Mouse (Mus musculus) frontal cortex, postnatal 36 days (tissue): ENCODE data around the gene Ptgdr2.

Experiments used
- DNase-seq, 2 experiments: peaks; one replicate each; pipeline ENCODE4 v3.0.0; 2022; ENCODE audit warnings: low spot score in 2 of 2

Ptgdr2 gene

DNA sequence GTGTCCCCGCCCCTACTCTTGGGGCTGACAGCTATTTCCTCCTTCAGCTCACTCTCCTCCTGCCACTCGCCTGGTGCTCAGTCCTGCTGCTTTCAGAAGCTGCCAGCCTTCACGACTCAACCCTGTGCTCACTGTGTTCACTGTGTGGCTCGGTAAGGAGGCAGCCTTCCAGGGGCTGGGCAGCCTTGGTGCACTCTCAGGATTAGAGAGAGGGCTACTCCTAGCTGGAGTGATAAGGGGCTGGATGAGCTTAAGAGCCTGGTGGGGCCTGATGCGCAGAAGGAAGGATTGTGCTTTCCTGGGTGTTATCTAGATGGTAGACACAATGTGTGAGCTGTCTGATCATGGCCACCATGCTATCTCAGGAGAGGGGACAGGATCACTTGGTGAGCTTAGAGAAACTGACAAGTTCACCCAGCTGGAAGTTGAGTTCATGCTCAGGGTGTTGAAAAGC, at the start of gene Ptgdr2:
TSS of gene Ptgdr2 (plus strand) at position 51 of the 454 bp plus-strand sequence.
- DNase-seq: no peak

DNA sequence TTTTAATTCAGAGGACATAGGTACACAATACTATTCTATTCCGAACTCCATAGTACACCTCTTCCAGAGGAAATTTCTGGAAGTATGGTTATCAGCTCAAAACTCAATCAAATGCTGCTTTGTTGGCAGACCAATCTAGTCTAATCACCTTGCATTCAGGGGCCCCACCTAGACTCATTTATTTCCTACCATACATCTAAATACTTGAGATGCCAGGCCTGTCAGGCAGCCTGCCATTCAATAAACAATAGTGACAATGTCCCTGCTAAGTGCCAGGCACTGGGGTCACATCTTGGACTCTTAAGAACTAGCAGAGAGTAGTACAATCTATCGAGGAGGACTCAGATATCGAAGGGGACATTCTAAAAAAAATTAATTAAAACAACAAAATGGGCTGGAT, 44.8 kb upstream of the Ptgdr2 start:
- no peak for DNase-seq

DNA sequence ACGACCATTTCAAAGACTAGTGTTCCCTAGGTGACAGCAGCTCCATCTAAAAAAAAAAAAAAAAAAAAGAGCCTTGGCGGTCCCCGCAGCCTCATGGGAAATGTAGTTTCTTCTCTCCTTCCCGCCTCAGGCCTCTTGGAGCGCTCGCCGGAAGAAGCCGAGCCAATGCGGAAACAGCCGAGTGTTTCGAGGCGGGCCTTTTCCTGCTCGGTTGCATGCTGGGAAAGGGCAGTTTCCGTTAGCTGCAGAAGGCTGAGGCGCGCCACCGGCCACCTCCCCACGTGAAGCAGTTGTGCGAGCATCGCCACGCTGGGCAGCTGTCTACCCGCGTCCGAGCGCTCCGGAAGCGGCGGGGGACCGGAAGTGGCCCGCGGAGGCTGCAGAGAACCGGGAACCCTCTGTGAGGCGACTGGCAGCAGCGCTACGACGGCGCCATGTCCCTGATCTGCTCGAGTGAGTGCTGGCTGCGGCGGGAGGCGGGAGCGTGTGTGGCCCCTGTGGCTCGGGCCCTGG, 41.9 kb upstream of the Ptgdr2 start, which contains the start of gene Prpf19:
TSS of gene Prpf19 (plus strand) at position 216 of the 513 bp plus-strand sequence.
- DNase-seq: peak; percentile 97 to 99

DNA sequence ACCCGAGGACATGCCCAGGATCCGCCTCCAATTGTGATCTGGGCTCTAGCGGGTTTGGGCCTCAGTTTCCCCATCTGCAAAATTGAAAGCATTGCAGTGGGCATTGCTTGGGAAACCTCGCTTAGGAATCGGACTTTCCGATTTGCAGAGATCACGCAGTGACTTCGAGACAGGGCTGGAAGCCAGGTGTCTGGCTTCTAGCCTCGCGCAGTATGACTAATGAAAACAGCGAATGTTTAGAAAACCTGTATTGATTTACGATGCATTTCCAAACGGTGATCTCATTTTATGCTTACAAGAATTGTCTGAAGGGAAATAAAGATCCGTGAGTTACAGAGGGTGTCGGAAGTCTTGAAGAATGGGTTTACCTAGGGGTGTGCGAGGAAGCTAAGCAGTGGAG, 41.3 kb upstream of the Ptgdr2 start:
- no peak for DNase-seq

DNA sequence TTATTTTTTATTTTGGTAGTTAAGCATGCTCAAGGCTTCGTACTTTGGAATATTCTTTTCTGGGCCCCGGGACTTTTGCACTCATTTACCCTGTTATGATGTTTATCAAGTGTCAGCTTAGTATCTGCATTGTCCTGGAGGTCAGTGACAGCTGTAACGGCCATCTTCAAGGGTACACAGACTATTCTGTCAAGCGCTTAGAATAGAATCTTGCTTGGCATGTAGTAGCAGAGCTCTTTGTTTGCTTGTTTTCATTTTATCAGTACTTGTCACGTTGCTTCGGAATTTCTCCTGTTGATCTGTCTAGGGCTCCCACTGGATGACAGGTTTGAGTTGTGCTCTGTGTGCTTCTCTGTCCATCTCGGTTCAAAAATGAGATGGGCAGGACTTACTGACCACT, 40.1 kb upstream of the Ptgdr2 start:
- no peak for DNase-seq

DNA sequence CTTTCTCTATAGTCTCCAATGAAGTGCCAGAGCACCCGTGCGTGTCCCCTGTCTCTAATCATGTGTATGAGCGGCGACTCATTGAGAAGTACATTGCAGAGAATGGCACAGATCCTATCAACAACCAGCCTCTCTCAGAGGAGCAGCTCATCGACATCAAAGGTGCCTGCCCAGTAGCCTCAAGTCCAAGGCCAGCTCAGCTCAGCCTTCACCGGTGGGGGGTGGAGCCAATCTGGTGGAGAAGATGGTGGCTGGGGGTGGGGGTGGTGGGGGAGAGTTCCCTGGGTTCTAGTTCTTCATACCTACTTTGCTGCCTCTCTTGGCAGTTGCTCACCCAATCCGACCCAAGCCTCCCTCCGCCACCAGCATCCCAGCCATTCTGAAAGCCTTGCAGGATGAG, 39.5 kb upstream of the Ptgdr2 start:
- no peak for DNase-seq

DNA sequence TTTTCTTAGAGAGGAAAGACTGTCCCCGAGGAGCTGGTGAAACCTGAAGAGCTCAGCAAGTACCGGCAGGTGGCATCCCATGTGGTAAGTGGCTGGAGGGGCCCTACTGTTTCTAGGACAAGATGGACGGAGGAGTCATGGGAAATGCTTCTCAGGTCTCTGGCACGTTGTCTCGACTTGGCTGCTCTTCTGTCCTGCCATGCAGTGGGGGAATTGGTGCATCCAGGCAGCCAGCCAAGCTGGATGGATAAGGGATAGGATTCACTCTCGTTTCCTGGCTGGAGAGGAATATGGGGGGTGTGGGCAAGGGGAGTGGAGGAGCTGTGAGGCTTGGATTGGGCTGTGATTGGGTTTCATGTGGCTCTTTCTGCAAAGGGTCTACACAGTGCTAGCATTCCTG, 36.6 kb upstream of the Ptgdr2 start:
- no peak for DNase-seq

DNA sequence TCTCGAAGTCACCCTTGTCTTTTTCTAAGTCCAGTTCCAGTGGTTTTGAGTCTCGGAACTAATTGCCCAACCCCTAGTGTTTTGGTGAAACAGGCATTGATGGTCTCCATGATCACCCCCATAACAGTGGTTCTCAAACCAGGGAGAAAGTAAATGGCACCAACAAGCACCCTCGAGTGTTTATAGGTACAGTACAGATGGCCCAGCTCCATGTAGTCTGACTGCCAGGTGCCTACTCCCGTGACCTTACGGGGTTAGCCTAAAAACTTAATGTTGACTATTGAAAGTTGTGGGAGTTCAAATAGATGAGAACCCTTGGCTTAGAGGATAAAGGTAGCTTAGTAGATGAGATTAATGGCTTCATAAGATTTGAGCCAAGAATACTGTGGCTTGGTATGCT, 35.9 kb upstream of the Ptgdr2 start:
- no peak for DNase-seq

DNA sequence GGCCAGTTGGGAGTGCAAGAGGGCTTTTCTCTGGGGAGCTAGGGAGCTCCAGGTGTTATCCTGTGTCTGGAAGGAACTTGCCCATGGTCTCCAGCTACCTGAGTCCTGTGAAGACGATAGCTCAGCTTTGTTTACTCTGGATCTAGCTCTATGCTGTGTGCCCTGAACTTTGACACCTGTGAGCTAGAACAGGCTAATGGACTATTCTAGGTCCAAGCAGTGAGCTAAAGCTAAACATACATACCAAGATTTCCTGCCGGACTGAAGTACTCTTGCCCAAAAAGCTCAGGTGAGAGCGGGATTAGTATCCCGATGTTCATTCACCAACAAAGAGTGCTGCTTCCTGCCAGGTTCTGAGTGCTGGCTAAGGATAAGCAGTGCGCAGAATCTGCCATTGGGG, 32.4 kb upstream of the Ptgdr2 start:
- DNase-seq: no peak

DNA sequence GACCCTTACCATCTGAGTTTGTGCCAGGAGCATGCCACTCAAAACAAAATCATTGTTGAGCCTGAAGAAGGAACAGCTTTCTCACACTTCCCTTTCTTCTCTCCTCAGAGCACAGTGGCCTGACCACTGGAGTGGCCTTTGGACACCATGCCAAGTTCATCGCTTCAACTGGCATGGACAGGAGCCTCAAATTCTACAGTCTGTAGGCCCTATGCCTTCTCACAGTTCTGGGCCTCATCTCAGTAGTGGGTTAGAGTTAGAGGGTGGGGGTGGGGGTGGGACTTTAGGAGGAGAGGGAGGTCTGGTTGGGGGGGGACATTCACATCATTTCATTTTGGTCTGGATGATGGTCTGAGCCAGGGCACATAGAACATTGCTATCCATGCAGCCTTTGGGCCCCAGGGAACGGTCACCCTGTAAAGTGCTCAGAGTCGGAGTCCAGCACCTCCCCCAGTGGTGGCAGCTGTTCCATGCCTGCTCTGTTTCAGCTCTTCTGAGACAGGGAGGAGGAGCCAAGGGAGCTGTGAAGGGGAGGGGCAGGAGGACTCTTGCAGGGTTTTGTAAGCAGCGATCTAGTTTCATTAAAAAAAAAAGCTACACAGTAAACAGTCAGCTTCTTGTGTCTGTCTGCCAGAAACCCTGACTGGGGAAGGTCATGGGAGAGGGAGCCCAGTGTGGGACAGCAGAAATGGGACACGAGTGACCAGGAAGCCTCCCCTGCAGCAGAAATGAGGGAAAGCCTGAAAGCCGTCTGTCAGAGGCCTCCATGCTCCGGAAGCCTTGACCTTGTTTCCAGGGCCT, 31.8 kb upstream of the Ptgdr2 start:
- DNase-seq: peak; percentile 49 to 76

DNA sequence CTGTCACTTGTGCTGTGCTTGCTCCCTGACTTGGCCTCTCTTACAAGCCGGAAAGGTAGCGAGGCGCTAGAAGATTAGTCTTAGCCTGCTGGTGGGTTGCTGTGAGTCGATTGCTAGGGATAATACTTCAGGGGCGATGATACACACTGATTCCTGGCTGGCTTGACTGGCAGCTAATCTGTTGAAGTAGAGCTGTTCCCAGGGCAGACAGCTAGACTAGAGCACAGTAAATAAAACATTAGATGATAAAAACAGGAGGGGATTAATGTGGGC, 31.3 kb upstream of the Ptgdr2 start:
- no peak for DNase-seq

DNA sequence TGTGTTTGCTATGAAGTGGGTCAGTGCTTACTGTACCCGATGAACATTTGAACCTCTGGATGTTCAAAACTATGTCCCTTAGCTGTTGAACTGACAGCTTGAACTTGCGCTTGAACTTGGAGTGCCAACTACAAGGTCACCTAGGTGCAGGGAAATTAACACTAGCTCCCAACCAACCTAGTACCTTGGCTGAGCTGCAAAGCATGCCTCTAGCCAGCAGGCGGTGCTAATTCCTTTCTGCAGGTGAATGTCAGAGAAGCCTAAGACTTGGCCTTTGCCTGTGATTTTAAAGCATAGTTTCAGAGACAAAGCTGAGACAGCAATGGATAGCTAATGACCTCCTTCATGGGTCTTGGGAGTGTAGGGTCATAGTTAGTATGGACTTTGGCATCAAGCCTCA, 29.1 kb upstream of the Ptgdr2 start:
- DNase-seq: peak; percentile 55 to 59

DNA sequence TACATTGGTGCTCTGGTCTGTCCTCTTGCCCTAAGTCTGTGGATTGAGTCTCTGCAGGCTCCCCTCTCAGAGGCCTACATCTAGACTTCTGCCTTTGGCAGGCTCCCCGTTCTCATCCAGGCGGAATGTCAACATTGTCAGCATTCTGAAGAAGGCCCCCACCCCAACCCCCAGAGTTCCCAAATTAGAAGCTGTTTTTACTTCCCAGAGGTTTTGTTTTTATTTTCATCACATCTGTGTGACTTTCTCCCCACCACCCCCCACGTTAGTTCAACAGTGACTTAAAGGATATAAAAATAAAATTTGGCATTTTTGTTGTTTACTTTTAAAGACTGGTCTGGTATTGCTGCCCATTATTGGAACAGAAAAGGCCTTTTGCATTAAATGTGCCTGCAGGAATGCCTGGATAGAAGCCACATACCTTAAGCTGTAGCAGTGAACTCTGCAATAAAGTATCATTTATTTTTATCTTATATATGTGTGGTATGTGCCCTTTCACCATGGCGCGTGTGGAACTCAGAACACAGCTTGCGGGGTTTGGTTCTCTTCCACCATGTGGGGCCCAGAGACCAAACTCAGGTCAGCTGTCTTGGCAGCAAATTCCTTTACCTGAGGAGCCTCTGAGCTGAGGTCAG, 27.8 kb upstream of the Ptgdr2 start:
- DNase-seq: no peak

DNA sequence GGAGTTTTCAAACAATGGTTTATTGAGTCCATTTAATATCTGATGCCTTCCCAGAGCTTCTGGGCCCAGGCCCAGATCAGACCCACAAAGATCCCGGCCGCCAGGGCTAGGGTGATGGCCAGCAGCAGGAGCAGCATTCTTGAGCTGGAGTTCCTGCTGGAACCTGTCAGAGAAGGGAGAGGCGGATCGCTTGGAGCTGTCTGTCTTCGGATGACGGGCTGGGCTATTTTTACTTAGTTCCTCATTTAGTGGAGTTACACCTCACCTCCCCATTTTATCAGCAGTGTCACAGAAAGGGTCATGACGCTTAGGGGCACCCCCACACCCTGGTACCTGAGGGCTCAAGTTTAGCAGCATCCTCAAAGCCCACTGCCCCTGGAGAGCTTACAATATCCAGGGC, 22.7 kb upstream of the Ptgdr2 start:
- no peak for DNase-seq

DNA sequence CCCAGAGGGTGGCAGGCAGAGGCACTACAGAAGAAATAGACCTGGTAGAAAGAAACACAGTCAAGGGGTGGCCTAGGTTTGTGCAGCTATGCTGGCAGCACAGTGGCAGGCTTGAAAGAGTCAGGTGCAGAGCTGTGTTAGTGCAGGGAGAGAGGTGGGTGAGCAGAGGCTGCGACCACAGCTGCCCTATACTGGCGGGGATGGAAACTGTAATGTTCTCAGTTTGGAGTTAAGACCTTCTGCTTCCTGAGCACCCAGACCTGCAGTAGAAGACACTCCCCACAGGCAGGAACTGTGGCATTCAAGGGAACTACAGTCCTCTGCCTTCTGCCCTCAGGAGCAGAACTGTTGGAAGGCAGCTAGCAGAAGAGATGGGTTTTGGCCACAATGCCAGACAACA, 22.1 kb upstream of the Ptgdr2 start:
- no peak for DNase-seq

DNA sequence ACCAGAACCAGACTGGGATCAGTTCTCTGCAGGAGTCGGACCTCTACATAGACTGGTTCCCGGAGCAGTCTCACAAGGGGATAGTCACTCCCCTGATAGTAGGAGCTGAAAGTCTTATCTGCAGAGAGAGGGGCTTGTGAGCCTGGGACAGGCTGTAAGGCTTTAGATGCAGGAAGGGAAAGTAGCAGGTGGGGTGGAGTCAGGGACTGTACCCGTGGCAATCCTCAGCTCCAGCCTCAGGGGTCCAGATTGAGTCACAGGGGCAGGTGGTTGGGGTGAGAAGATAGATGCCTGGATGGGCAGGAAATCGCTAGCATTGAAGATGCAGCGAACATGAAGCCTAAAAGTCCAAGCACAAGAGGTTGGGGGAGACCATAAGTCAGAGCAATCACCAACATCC, 20.5 kb upstream of the Ptgdr2 start:
- DNase-seq: no peak

DNA sequence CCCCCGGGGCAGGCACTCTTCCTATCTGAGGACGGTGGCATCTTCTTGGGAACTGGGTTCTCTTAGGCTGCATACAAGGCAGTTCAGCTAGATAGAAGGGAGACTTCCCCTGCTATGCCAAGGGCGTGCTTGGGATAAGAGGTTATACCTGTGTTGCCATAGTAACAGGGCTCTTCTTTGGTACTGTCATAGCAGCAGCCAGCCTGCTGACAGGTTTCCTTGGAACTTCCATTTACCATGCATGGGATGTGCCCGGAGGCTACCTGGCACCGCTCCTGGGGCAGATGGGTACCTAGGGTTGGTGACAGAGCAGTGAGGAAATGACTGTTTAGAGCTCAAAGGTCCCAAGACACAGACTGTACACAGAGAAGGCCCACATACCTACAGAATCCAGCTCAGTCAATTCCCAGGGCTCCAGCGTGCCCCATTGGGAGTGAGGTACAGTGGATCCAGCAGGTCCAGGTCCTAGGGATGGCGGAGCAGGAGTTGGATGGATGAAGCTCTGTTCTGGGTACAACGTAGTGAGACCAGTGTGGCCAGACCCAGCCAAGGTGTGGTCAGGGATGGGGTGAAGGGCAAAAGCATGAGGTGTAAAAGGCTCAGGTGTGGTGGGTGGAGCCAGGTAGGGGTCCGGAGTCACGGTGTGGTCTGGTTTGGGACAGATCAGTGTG, 18.5 kb upstream of the Ptgdr2 start:
- DNase-seq: no peak

DNA sequence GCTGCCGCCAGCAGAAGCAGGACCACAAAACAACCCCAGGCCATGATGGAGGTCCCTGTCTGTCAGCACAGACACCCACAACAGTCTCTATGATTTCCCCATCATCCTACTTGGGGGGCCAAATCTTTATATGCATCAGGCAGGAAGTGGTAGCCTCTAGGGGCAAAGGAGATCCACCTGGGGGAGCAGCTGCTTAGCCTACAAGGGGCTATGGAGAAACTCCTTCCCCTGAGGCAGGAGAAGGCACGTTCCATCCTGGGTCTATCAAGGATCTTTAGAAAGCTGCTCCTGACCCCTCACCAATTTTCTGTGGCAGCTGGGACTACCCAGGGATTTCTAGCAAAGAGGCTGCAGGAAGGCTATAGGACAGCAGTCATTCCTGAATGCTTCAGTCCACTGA, 16.4 kb upstream of the Ptgdr2 start, which contains the start of gene Zp1:
TSS of gene Zp1 (minus strand) at position 101 of the 400 bp plus-strand sequence.
- DNase-seq: no peak

DNA sequence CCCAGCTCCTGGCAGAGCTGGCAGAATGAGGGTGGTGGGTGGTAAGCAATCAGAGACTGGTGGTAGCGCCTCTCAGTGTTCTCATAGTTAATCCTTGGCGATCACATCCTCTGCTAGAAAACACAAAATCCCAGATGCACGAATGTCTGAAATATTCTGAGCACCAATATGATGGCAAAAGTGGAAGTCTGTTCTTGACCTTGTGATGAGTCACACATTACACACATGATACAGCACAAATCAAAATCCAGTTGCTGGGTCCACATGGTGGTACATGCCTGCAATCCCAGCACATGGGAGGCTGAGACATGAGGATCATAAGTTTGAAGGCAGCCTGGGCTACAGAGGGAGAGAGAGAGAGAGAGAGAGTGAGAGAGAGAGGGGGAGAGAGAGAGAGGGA, 15.9 kb upstream of the Ptgdr2 start:
- no peak for DNase-seq

DNA sequence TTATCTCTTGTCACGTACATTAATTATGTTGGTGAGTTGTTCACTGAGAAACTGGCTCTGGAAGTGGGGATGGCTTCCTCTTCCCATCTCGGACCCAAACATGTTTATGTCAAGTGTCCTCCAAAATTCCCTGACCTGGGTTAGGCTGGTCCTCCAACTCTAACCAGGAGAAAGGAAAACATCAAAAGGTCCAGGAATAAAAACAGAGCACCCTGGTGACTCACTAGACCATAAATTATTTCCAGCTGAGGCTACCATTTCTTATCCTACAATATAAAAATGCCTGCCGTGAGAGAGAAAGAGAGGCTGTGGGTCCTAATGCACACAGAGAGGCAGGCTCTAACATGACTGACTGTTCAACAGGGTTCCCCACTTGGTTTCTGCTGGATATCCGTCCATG, 12.7 kb upstream of the Ptgdr2 start:
- DNase-seq: no peak

DNA sequence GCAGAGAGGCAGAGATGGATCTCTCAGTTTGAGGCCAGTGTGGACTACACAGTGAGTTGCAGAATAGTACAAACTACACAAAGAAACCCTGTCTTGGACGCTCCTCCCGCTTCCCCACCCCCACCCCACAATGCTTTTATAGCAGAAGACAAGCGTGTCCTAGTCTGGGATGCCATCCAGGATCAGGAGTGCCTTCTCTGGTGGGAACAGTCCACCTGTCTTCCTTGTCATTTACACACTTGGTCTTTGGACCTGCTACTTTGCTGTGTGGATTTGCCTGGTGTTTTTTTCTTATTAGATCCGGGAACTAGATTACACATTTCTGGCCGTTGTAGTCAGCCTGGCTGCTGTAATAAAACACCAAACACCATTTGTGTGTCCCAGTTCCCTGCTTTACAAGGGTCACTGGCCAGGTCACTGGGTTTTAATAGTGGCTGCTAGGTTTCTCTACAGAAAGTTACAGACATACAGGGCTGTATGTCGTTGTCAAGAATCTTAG, 10.8 kb upstream of the Ptgdr2 start:
- DNase-seq: no peak

DNA sequence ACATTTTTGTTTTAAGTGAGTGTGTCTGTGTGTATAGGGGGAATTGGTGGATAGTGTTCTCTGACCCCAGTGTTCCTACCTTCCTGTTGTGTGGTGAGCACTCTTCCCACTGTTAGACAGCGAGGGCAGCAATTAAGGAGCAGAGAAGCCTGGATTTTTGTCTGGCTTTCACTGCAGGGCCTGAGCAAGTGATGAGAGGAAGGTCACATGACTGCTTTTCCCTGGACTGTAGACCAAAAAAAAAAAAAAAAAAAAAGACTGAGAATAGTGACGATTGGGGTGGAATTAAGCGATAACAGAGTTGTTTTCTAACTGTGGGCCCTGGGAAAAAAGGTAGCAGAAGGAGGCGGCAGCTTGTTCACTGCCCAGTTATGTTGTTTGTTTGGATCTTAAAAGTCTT, 10.3 kb upstream of the Ptgdr2 start:
- DNase-seq: no peak

DNA sequence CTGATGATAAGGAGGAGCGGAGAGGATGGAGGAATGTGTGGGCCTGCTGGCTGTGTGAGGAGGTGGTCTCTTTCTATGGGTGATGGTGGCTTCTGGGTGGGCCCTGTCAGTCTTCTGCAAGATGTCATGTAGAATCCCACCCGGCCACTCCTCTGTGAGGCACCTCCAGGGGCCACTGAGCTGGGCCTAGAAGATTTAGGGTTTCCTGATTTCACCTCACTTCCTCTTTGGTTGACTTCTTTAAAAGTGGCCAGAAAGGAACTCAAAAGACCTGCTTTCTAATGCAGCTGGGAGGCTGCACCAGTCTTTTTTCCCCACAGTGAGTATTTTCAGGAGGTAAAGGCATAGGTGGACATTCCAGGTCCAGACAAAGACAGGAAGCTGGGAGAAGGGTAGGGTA, 6.3 kb upstream of the Ptgdr2 start:
- DNase-seq: no peak
